Mouse (Mus musculus): ENCODE results near the gene Adcy2. TPM values are rescaled to one million over a fixed set of nuclear protein-coding genes. Genes with fewer than 3 reads are reported as not detected.

Adcy2 gene
- total and polyA plus RNA-seq, 2 experiments from 2014 or later = 16.8 to 50.9 TPM

- WGBS = 75% methylated on average over 5 of the region's 5 CpGs
- H3K27ac ChIP-seq (ENCODE audit: low read depth, low read length) = no peak overlapping the region
- peaks cover 2% of the 10 kb centered on the region; the same call in 1 of the 2 replicates for H3K4me1 ChIP-seq (ENCODE audit: insufficient read depth, low read length)
- H3K9ac ChIP-seq (replicated peaks; ENCODE audit: low read length, poor library complexity, severe bottlenecking) = no peak overlapping the region
- H3K4me2 ChIP-seq (ENCODE audit: low read depth, low read length, poor library complexity, severe bottlenecking) = no peak overlapping the region
- H3K27me3 ChIP-seq (ENCODE audit: insufficient read depth, low read length) = no peaks in the 10 kb centered on the region
- no peak for DNase-seq (ENCODE audit: low spot score)
- no peaks in the 10 kb centered on the region for H3K9me3 ChIP-seq (ENCODE audit: low read length)
- no peaks in the 10 kb centered on the region for H3K36me3 ChIP-seq (ENCODE audit: insufficient read depth, low read length)
- ATAC-seq (ENCODE audit: low FRiP score) = no peak
- no peak overlapping the region for H3K4me3 ChIP-seq (ENCODE audit: low read depth, low read length)
- no peak for TF ChIP-seq CTCF (IDR thresholded peaks at IDR 0.05)
Measured at GRCm38 (mm10) chr13:69002631-69003030, 3.3 kb upstream of the Adcy2 start.

GRCm38 (mm10) chr13:69002173-69002572 is 2.8 kb upstream of the Adcy2 start:
- no peak overlapping the region for H3K4me3 ChIP-seq (ENCODE audit: low read depth, low read length)
- DNase-seq (ENCODE audit: low spot score) (peak; percentile 91), ATAC-seq (ENCODE audit: low FRiP score) (no peak)
- no peaks in the 10 kb centered on the region for H3K9me3 ChIP-seq (ENCODE audit: low read length)
- no peak overlapping the region for H3K4me2 ChIP-seq (ENCODE audit: low read depth, low read length, poor library complexity, severe bottlenecking)
- no peaks in the 10 kb centered on the region for H3K27me3 ChIP-seq (ENCODE audit: insufficient read depth, low read length)
- no peak overlapping the region for H3K27ac ChIP-seq (ENCODE audit: low read depth, low read length)
- H3K9ac ChIP-seq (replicated peaks; ENCODE audit: low read length, poor library complexity, severe bottlenecking) = no peak overlapping the region
- TF ChIP-seq CTCF (IDR thresholded peaks at IDR 0.05) = peak; percentile 89
- peaks cover 5% of the 10 kb centered on the region; the same call in 1 of the 2 replicates for H3K4me1 ChIP-seq (ENCODE audit: insufficient read depth, low read length)
- H3K36me3 ChIP-seq (ENCODE audit: insufficient read depth, low read length) = no peaks in the 10 kb centered on the region
- 24% methylated on average over 4 of the region's 4 CpGs for WGBS

DNA sequence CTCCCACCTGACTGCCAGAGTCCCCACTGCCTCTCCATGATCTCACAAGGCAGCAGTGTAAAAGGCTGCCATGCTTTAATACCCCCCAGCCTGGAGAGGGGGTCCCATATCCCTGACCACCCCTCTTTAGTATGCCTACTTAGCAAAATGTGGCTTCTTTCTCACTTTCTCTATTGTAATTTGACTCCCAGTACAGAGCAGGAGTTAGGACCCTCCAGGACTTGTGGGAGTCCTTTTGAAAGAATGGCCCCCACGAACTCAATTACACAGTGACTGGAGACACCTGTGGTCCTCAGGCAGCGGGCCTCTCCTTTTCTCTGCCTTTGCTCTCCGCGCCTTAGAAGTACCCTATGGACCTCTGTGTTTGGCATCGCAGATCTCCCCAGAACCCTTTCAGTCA is 485 bp upstream of the Adcy2 start:
- H3K4me2 ChIP-seq (ENCODE audit: low read depth, low read length, poor library complexity, severe bottlenecking) = peak overlapping the region; percentile 91
- no peaks in the 10 kb centered on the region for H3K9me3 ChIP-seq (ENCODE audit: low read length)
- DNase-seq (ENCODE audit: low spot score) (no peak), ATAC-seq (ENCODE audit: low FRiP score) (no peak)
- TF ChIP-seq CTCF (IDR thresholded peaks at IDR 0.05) = no peak
- no peak overlapping the region for H3K27ac ChIP-seq (ENCODE audit: low read depth, low read length)
- peaks cover 5% of the 10 kb centered on the region for H3K4me1 ChIP-seq (ENCODE audit: insufficient read depth, low read length)
- no peaks in the 10 kb centered on the region for H3K27me3 ChIP-seq (ENCODE audit: insufficient read depth, low read length)
- WGBS = 44% methylated on average over 5 of the region's 5 CpGs
- H3K36me3 ChIP-seq (ENCODE audit: insufficient read depth, low read length) = no peaks in the 10 kb centered on the region
- peak overlapping the region; percentile 55 for H3K9ac ChIP-seq (replicated peaks; ENCODE audit: low read length, poor library complexity, severe bottlenecking)
- peak overlapping the region; percentile 68 for H3K4me3 ChIP-seq (ENCODE audit: low read depth, low read length)

- H3K4me2 ChIP-seq (ENCODE audit: low read depth, low read length, poor library complexity, severe bottlenecking) = peak overlapping the region; percentile 91
- H3K27me3 ChIP-seq (ENCODE audit: insufficient read depth, low read length) = no peaks in the 10 kb centered on the region
- peaks cover 5% of the 10 kb centered on the region for H3K4me1 ChIP-seq (ENCODE audit: insufficient read depth, low read length)
- peak overlapping the region; percentile 68 for H3K4me3 ChIP-seq (ENCODE audit: low read depth, low read length)
- no peaks in the 10 kb centered on the region for H3K9me3 ChIP-seq (ENCODE audit: low read length)
- peak; percentile 7 for DNase-seq (ENCODE audit: low spot score)
- under 1% methylated on average over 17 of the region's 17 CpGs for WGBS
- peak; percentile 32; the same call in 1 of the 2 replicates for ATAC-seq (ENCODE audit: low FRiP score)
- TF ChIP-seq CTCF (IDR thresholded peaks at IDR 0.05) = no peak
- no peak overlapping the region for H3K27ac ChIP-seq (ENCODE audit: low read depth, low read length)
- no peaks in the 10 kb centered on the region for H3K36me3 ChIP-seq (ENCODE audit: insufficient read depth, low read length)
- H3K9ac ChIP-seq (replicated peaks; ENCODE audit: low read length, poor library complexity, severe bottlenecking) = peak overlapping the region; percentile 55
Measured at GRCm38 (mm10) chr13:68998558-68998917, 803 bp downstream of the Adcy2 start.

DNA sequence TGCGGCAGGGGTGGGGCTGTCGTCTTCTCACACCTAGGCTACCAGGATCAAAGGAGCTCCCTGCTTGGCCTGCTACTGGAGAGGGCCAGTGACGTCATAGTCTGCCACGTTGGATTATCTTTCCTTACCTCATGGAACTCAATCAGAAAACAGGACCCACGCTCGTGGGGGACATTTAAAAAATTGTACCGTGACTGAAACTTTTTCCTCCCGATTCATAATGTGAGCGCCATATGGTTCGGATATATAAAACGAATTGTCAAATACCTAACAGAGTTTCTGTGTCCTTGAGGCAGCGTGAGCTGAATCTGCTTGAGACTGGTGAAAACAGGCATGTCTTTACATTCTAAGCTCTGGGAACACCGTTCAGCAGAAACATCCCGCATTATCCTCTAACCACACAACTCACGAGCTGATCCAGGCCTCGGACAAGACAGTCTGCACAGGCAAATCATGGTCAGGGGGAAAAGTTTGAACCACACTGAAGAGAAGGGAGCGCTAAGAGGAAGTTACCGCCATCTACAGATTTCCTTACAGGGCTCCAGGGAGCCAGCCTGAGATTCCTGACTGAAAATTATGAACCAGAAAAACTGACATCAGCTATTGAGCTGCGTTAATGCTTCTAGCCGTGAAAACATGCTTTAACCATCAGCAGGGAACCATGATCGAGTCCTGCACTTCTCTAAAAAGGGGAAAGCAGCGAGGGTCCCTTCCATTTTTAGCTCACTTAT is 1.4 kb downstream of the Adcy2 start:
- Histone ChIP-seq H3K9me3 (ENCODE audit: low read length) (no peaks in the 10 kb centered on the region), H3K36me3 (ENCODE audit: insufficient read depth, low read length) (no peaks in the 10 kb centered on the region), H3K9ac (replicated peaks; ENCODE audit: low read length, poor library complexity, severe bottlenecking) (peak overlapping the region; percentile 55), H3K27me3 (ENCODE audit: insufficient read depth, low read length) (no peaks in the 10 kb centered on the region), H3K4me2 (ENCODE audit: low read depth, low read length, poor library complexity, severe bottlenecking) (peak overlapping the region; percentile 91), H3K4me1 (ENCODE audit: insufficient read depth, low read length) (peaks cover 5% of the 10 kb centered on the region), H3K27ac (ENCODE audit: low read depth, low read length) (no peak overlapping the region), H3K4me3 (ENCODE audit: low read depth, low read length) (peak overlapping the region; percentile 68)
- WGBS = 12% methylated on average over 22 of the region's 22 CpGs
- ATAC-seq (ENCODE audit: low FRiP score) = no peak
- peak; percentile 35 for TF ChIP-seq CTCF (IDR thresholded peaks at IDR 0.05)
- DNase-seq (ENCODE audit: low spot score) = peak; percentile 21

DNA sequence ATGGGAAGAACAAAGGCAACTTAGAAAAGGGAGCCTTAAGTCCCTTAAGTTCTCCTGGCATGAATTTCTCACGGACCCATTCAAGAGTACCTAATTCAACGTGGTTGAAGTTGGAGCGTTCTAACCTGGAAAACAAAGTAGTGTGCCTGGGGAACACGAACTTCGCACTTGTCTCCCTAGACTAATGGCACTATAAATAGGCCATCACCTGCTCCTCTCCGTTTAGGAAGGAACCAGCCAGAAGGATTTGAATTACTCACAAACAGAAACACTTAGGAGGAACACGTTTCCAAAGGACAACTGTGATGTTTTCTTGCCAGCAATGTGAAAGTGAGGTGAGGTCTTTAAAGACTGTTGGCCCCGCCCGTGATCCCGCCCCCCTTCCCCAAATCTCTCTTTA is 2.0 kb downstream of the Adcy2 start:
- TF ChIP-seq CTCF (IDR thresholded peaks at IDR 0.05) = no peak

More for the DNA sequence above, 2.0 kb downstream of the Adcy2 start:
- H3K9me3 ChIP-seq (ENCODE audit: low read length) = no peaks in the 10 kb centered on the region
- DNase-seq (ENCODE audit: low spot score) = no peak
- ATAC-seq (ENCODE audit: low FRiP score) = no peak
- H3K27ac ChIP-seq (ENCODE audit: low read depth, low read length) = no peak overlapping the region
- peak overlapping the region; percentile 68 for H3K4me3 ChIP-seq (ENCODE audit: low read depth, low read length)
- H3K27me3 ChIP-seq (ENCODE audit: insufficient read depth, low read length) = no peaks in the 10 kb centered on the region
- no peak overlapping the region for H3K9ac ChIP-seq (replicated peaks; ENCODE audit: low read length, poor library complexity, severe bottlenecking)
- H3K4me1 ChIP-seq (ENCODE audit: insufficient read depth, low read length) = peaks cover 5% of the 10 kb centered on the region
- no peaks in the 10 kb centered on the region for H3K36me3 ChIP-seq (ENCODE audit: insufficient read depth, low read length)
- peak overlapping the region; percentile 91 for H3K4me2 ChIP-seq (ENCODE audit: low read depth, low read length, poor library complexity, severe bottlenecking)
- WGBS = 34% methylated on average over 10 of the region's 10 CpGs
